Mouse (Mus musculus) small intestine, adult 10 weeks (tissue): ENCODE results near the gene Eif5. TPM values are rescaled to one million over a fixed set of nuclear protein-coding genes. Genes with fewer than 3 reads are reported as not detected.

Experiments
- polyA plus RNA-seq: library from polyadenylated mRNA; stranded (reverse); fragments of 350-450 nt; fragmentation: Illumina TruSeq; extraction: RNeasy Lipid Tissue Mini Kit (QIAGEN cat#74804); gene quantifications from one replicate; pipeline ENCODE4 v1.2.3, GENCODE M21; 2014; ENCODE audit warnings: low replicate concordance

The Eif5 gene
- 591 TPM for polyA plus RNA-seq

DNA sequence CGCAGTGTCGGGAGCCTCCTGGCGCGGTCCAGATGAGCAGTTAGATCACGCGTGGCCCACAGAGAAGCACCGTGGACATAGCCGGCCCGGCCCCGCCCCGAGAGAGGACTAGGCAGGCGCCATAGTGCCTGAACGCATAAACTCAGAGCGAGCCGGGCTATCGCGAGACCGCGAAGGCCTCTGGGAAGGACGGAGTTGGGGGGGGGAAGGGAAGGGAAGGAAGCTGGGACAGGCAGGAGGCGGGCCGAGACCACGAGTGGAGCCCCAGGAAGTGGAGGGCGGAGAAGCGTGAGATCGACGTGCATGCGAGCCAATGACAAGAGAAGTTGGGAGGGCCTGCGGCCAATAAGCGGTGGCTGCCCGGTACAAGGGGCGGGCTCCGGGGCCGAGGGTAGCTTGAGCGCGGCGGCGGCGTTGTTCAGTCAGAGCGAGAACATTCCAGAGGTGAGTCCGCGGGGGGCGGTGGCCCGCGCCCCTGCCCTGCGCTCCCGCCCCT is at the start of gene Eif5:
Gene Eif5, plus strand, starts transcription at position 221 of the 496 bp plus-strand sequence.

DNA sequence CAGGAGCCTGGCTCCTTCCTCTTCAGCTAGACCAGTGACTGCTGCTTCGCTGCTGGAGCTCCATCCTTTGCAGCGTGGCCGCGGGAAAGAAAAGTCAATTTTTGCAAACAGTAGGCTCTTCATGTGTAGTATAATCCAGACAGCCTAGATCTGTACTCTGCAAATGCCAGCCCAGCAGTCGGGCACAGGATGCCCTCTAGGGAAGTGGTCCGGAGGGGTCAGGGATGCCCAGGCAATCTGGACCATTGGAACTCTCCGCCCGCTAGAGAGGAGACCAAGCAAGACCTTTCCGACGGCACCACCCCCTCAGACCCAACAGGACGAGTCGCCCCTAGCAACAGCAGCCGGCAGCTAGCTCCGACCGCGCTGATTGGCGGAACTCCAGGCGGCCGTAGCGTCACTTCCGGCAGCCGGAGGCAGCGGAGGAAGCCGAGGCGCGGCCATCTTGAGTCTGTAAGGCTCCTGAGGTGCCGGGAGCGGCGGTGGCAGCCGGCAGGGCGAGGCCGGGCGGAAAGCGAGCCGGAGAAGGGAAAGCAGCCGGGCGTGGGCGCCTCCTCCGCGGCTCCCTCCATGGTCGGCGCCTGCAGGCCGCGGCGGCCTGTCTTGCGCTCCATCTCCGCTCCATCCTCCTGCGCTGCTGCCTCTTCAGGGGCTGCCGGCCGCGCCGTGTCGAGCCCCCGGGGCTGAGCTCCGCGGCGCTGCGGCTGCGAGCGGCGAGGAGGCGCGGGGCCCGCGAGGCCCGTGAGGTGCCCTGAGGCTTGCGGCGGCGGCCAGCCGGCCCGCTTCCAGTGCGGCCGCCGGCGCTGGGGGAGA is 36.5 kb downstream of the Eif5 start, which contains the start of gene Mark3:
Gene Mark3, plus strand, starts transcription at position 450 of the 813 bp plus-strand sequence.

Other genes starting within 250 kb of the Eif5 start
- gene Cdc42bpb, start 160.3 kb upstream of the Eif5 start, polyA plus RNA-seq: 5.4 TPM
- not detected for gene Lbhd2, start 131.2 kb upstream of the Eif5 start, polyA plus RNA-seq
- 6.8 TPM for gene Exoc3l4, start 121.0 kb upstream of the Eif5 start, polyA plus RNA-seq
- gene Tnfaip2, start 95.5 kb upstream of the Eif5 start, polyA plus RNA-seq: 1.4 TPM
- 0.37 TPM for gene Gm266, start 52.2 kb upstream of the Eif5 start, polyA plus RNA-seq
- 200 TPM for gene Mark3, start 36.5 kb downstream of the Eif5 start, polyA plus RNA-seq
- 2.8 TPM for gene Ckb, start 134.3 kb downstream of the Eif5 start, polyA plus RNA-seq
- not detected for gene Trmt61a, start 140.1 kb downstream of the Eif5 start, polyA plus RNA-seq
- gene Bag5, start 175.2 kb downstream of the Eif5 start, polyA plus RNA-seq: 14.0 TPM
- gene Apopt1, start 175.2 kb downstream of the Eif5 start, polyA plus RNA-seq: 8.9 TPM
- 2.2 TPM for gene Klc1, start 220.8 kb downstream of the Eif5 start, polyA plus RNA-seq